ENCODE assay signal across 17 mouse cellular contexts in the genomic region with DNA sequence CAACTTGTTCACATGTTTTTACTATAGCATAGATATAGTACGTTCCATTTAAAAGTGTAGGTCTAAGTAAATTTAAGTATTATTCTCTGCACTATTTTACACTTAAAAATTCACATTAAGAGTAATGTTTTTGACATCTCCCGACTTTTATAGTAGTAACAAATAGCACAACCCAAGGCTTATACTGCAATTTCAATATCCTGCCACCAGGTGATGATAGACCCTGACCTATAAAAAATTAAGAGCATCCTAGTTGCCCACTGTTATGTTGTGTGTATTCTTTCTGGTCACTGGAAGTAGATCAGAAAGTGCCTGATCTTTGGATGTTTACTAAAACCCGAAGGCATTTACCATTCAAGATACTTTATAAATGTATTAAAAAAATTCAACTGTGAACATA. TPM values are rescaled to one million over a fixed set of nuclear protein-coding genes. Genes with fewer than 3 reads are reported as not detected.
"Had no signal": no experiment of that assay in that cellular context is flagged by ENCODE, and none has a peak within 500 bp of the region (broad histone marks: within the 10 kb centered on the region; RNA-seq: fewer than 3 reads in every experiment).

No protein-coding gene starts in this region.

- H3K9me3 ChIP-seq: kidney, embryonic 15.5 days; limb, embryonic 13.5 days; megakaryocyte, embryonic 14.5 days had no signal

- H3K9ac ChIP-seq: kidney, embryonic 15.5 days; limb, embryonic 13.5 days; liver, embryonic 14.5 days had no signal

- H3K4me3 ChIP-seq: kidney, embryonic 15.5 days; limb, embryonic 13.5 days; megakaryocyte, embryonic 14.5 days had no signal

- H3K4me2 ChIP-seq: kidney, embryonic 15.5 days; limb, embryonic 13.5 days; midbrain, embryonic 11.5 days had no signal

- H3K27me3 ChIP-seq: kidney, embryonic 15.5 days; limb, embryonic 13.5 days; megakaryocyte, embryonic 14.5 days had no signal

- DNase-seq: kidney, adult 18-20 months; kidney, postnatal 14 days; layer of hippocampus, adult 9-11 months; layer of hippocampus, postnatal 36 days; left cerebral cortex, postnatal 4 days; lung, adult 18-20 months; lung, postnatal 4 days; thymus, adult 18-20 months; thymus, postnatal 14 days had no signal

- H3K36me3 ChIP-seq: kidney, embryonic 15.5 days; limb, embryonic 13.5 days had no signal

- H3K4me1 ChIP-seq: kidney, embryonic 15.5 days; limb, embryonic 13.5 days; megakaryocyte, embryonic 14.5 days had no signal

- H3K27ac ChIP-seq: kidney, embryonic 15.5 days; limb, embryonic 13.5 days; liver, embryonic 14.5 days had no signal

- ATAC-seq: lung, postnatal 0 days; midbrain, embryonic 16.5 days had no signal

RNA-seq across cellular contexts. Expression of a gene that starts 55.9 kb away (rescaled TPM):
- total RNA-seq: liver, adult 2 months had no signal
- polyA plus RNA-seq: liver, adult 2 months had no signal
